Mouse (Mus musculus) kidney, postnatal 0 days (tissue): ENCODE results near the gene Etfbkmt. TPM values are rescaled to one million over a fixed set of nuclear protein-coding genes. Genes with fewer than 3 reads are reported as not detected.

Experiments
- ATAC-seq: fragments of 200-750 bp; cut with Nextera tagmentation; replicated peaks from 2 replicates; pipeline ENCODE4 v1.8.0; 2017; ENCODE audit warnings: low read depth, moderate number of reproducible peaks, moderate TSS enrichment, moderate library complexity; ENCODE audit not compliant: low FRiP score
- DNase-seq: peaks from one replicate; pipeline ENCODE4 v3.0.0-alpha.2; 2016; ENCODE audit warnings: low spot score
- H3K27ac ChIP-seq: fragments of 300-500 bp; sonication (generic); 2 replicates; pipeline ENCODE4 v1.5.1; 2014; ENCODE audit warnings: mild to moderate bottlenecking
- H3K27me3 ChIP-seq: fragments of 300-500 bp; sonication (generic); 2 replicates; pipeline ENCODE4 v1.6.1; 2014; ENCODE audit warnings: low read length, mixed read lengths; ENCODE audit not compliant: insufficient read depth
- H3K36me3 ChIP-seq: fragments of 300-500 bp; sonication (generic); 2 replicates; pipeline ENCODE4 v1.6.1; 2014; ENCODE audit warnings: low read length, mixed read lengths; ENCODE audit not compliant: insufficient read depth
- H3K4me1 ChIP-seq: fragments of 300-500 bp; sonication (generic); replicated peaks from 2 replicates; pipeline ENCODE4 v1.6.1; 2014; ENCODE audit warnings: antibody characterized with exemption, low read length, mixed read lengths; ENCODE audit not compliant: insufficient read depth
- H3K4me2 ChIP-seq: fragments of 300-500 bp; sonication (generic); 2 replicates; pipeline ENCODE4 v1.6.1; 2014; ENCODE audit warnings: mild to moderate bottlenecking, low read length, moderate library complexity, mixed read lengths
- H3K4me3 ChIP-seq: fragments of 300-500 bp; sonication (generic); replicated peaks from 2 replicates; pipeline ENCODE4 v1.5.1; 2014; ENCODE audit warnings: low read depth, low read length
- H3K9ac ChIP-seq: fragments of 300-500 bp; sonication (generic); 2 replicates; pipeline ENCODE4 v1.6.1; 2014; ENCODE audit warnings: low read depth, low read length
- H3K9me3 ChIP-seq: fragments of 300-500 bp; sonication (generic); replicated peaks from 2 replicates; pipeline ENCODE4 v1.6.1; 2016; ENCODE audit warnings: low read length, inconsistent platforms, mixed read lengths
- CTCF ChIP-seq: IDR thresholded peaks from 2 replicates; pipeline ENCODE4 v1.5.1; 2016; ENCODE audit warnings: antibody characterized with exemption, low read depth, mild to moderate bottlenecking, moderate library complexity
- WGBS: fragments of 180-500 bp; shearing (Covaris S2); extraction: QIAGEN DNeasy Blood & Tissue Kit; methylation state at CpG from one replicate; pipeline ENCODE4 v1.1.7; 2014; 5-methylcytosine and 5-hydroxymethylcytosine counted together
- polyA plus RNA-seq: library from polyadenylated mRNA; unstranded; fragments of >200 nt; fragmentation: Nextera tagmentation; extraction: Ambion mirVana; gene quantifications from 2 replicates; pipeline ENCODE4 v1.2.1, GENCODE M21; 2015

Etfbkmt gene
- polyA plus RNA-seq, 1 experiment from 2014 or later: 26.0 TPM

- H3K27me3 ChIP-seq: no peaks in the 10 kb centered on the region
- H3K4me3 ChIP-seq: no peak overlapping the region
- no peak overlapping the region for H3K9ac ChIP-seq
- TF ChIP-seq CTCF: no peak
- H3K27ac ChIP-seq: no peak overlapping the region
- H3K4me1 ChIP-seq: no peaks in the 10 kb centered on the region
- H3K4me2 ChIP-seq: no peak overlapping the region
- 29% methylated on average over 4 of the region's 4 CpGs for WGBS
- H3K9me3 ChIP-seq: no peaks in the 10 kb centered on the region; the same call in 1 of the 2 replicates
- peak; percentile 43; the same call in 1 of the 2 replicates for ATAC-seq
- H3K36me3 ChIP-seq: peaks cover 16% of the 10 kb centered on the region; the same call in 1 of the 2 replicates
- peak; percentile 46 for DNase-seq
Measured at GRCm38 (mm10) chr6:149173831-149174625, 34.4 kb downstream of the Etfbkmt start.

- H3K9ac ChIP-seq: no peak overlapping the region
- WGBS: 91% methylated on average over 3 of the region's 3 CpGs
- H3K4me2 ChIP-seq: no peak overlapping the region
- no peak for TF ChIP-seq CTCF
- peaks cover 17% of the 10 kb centered on the region; the same call in 1 of the 2 replicates for H3K36me3 ChIP-seq
- H3K4me3 ChIP-seq: no peak overlapping the region
- no peaks in the 10 kb centered on the region for H3K27me3 ChIP-seq
- H3K9me3 ChIP-seq: no peaks in the 10 kb centered on the region; the same call in 1 of the 2 replicates
- DNase-seq (no peak), ATAC-seq (no peak)
- H3K27ac ChIP-seq: 0 out of 2 replicates have a peak overlapping the region, but pooled peaks have one; percentile 16
- no peaks in the 10 kb centered on the region for H3K4me1 ChIP-seq
Measured at GRCm38 (mm10) chr6:149174932-149175570, 35.4 kb downstream of the Etfbkmt start.

GRCm38 (mm10) chr6:149179064-149179463 lies 39.4 kb downstream of the Etfbkmt start:
- Histone ChIP-seq H3K9me3 (no peaks in the 10 kb centered on the region; the same call in 1 of the 2 replicates), H3K9ac (no peak overlapping the region), H3K36me3 (peaks cover 35% of the 10 kb centered on the region), H3K4me3 (no peak overlapping the region), H3K27me3 (no peaks in the 10 kb centered on the region), H3K27ac (no peak overlapping the region), H3K4me2 (no peak overlapping the region), H3K4me1 (no peaks in the 10 kb centered on the region)
- no peak for TF ChIP-seq CTCF
- ATAC-seq (no peak), DNase-seq (no peak)

GRCm38 (mm10) chr6:149184007-149184406 lies 44.4 kb downstream of the Etfbkmt start:
- Histone ChIP-seq H3K4me3 (no peak overlapping the region), H3K9me3 (no peaks in the 10 kb centered on the region), H3K27me3 (no peaks in the 10 kb centered on the region), H3K36me3 (peaks cover 22% of the 10 kb centered on the region), H3K9ac (no peak overlapping the region), H3K4me2 (no peak overlapping the region), H3K4me1 (peaks cover 5% of the 10 kb centered on the region; the same call in 1 of the 2 replicates), H3K27ac (no peak overlapping the region)
- DNase-seq (no peak), ATAC-seq (no peak)
- 100% methylated on average over 1 of the region's 1 CpGs for WGBS
- no peak for TF ChIP-seq CTCF

- 69% methylated on average over 1 of the region's 1 CpGs for WGBS
- no peak for TF ChIP-seq CTCF
- Histone ChIP-seq H3K4me3 (peak overlapping the region; percentile 87; the same call in 1 of the 2 replicates), H3K36me3 (peaks cover 9% of the 10 kb centered on the region), H3K9me3 (no peaks in the 10 kb centered on the region), H3K4me2 (peak overlapping the region; percentile 49), H3K27ac (0 out of 2 replicates have a peak overlapping the region, but pooled peaks have one; percentile 1), H3K27me3 (no peaks in the 10 kb centered on the region), H3K4me1 (peaks cover 5% of the 10 kb centered on the region; the same call in 1 of the 2 replicates), H3K9ac (no peak overlapping the region)
- no peak for DNase-seq
- no peak for ATAC-seq
Measured at GRCm38 (mm10) chr6:149187371-149187770, 47.7 kb downstream of the Etfbkmt start.
